Mouse (Mus musculus): ENCODE data around the gene Thbd.

- TF ChIP-seq CTCF (IDR thresholded peaks at IDR 0.05; ENCODE audit: extremely low read depth, insufficient read depth, insufficient read length, insufficient replicate concordance) (no peak), POLR2A (IDR thresholded peaks at IDR 0.05; ENCODE audit: low read depth, low read length) (no peak)
Measured at GRCm38 (mm10) chr2:148379899-148380413, 28.0 kb downstream of the Thbd start.

Measured in spleen, adult 2 months (tissue).